Mouse (Mus musculus): ENCODE results near the gene AA467197.

GRCm38 (mm10) chr2:122616237-122616636 lies 20.5 kb upstream of the AA467197 start:
- TF ChIP-seq CTCF (IDR thresholded peaks at IDR 0.05) (no peak), EP300 (IDR thresholded peaks at IDR 0.05) (no peak)

Measured in lung, postnatal 0 days (tissue).